Mouse (Mus musculus) adrenal gland, postnatal 10 days (tissue): ENCODE results near the gene Pappa. TPM values are rescaled to one million over a fixed set of nuclear protein-coding genes. Genes with fewer than 3 reads are reported as not detected.
A peak's percentile ranks its signal among the peaks of the same experiment; 100 is the strongest.

ENCODE experiments used
- DNase-seq: peaks from one replicate; pipeline ENCODE4 v3.0.0; 2021; ENCODE audit warnings: mixed read lengths
- total RNA-seq, 2 experiments: library from RNA; stranded (reverse); gene quantifications; 2 replicates each; pipeline ENCODE4 v1.2.3; 2021

Pappa gene
- total RNA-seq, 2 experiments from 2014 or later, result 1.2 TPM

DNA sequence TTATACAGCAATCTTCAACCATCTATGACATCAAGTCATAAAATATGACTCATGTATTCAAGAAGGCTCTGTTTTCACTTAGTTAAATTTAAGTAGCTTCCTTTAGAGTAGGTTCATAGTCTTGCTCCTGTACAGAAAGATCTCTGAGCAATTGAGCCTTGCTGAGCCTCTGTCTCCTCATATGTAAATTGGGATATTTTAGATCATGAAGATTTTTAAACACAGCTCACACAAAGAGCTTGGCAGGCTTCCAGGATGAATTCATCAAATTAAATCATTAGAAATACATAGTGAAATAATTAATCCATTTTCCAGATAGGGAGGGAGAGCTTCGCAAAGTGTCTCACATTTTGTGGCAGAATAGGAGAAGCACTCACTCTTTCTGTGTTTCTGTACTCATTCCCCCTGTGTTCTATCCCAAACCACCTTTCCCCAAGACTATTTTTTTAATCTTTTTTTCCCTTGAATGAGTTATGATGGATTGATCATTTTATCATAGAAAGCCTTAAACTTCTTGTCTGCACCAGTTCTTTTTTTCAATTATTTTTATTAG, 149.4 kb downstream of the Pappa start:
- no peak for DNase-seq

GRCm38 (mm10) chr4:65278451-65279271, 154.7 kb downstream of the Pappa start:
- DNase-seq, result no peak

DNA sequence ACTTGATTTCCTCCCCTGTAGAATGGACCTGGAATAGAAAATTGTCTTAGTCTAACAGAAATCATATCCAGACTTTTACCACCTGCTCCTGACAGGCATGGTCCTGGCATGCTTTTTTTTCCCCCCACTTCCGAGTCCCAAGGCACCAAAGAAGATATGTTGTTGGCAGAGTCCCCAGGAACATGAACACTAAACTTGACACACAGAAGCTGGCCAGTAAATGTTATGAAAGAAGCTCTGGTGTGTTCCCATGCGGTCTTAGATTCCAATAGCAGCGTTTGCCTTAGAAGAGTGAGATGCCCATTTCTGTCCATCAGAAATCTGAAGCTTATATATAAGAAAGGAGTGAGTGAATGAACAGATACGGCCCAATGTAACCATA, 155.3 kb downstream of the Pappa start:
- DNase-seq, result no peak

GRCm38 (mm10) chr4:65279979-65280677, 156.2 kb downstream of the Pappa start:
- DNase-seq, result no peak

DNA sequence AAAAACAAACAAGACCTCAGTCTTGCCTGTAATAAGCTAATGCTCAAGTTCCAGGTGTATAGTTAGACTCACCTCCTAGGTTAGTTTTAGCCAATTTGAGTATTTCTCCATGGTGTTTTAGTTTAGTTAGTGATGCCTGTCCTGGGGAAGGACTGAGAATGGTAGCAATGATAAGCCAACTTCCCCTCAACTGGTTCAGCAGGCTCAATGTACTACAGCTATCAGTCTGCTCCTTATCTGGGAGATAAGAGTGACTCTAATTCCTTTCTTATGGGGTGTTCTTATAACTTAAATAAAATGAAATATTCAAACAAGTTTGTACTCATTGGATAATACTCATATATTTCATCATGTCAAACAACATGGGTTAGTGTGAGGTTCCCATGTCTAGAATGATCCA, 156.9 kb downstream of the Pappa start:
- no peak for DNase-seq

GRCm38 (mm10) chr4:65283611-65284010, 159.6 kb downstream of the Pappa start:
- DNase-seq, result no peak

DNA sequence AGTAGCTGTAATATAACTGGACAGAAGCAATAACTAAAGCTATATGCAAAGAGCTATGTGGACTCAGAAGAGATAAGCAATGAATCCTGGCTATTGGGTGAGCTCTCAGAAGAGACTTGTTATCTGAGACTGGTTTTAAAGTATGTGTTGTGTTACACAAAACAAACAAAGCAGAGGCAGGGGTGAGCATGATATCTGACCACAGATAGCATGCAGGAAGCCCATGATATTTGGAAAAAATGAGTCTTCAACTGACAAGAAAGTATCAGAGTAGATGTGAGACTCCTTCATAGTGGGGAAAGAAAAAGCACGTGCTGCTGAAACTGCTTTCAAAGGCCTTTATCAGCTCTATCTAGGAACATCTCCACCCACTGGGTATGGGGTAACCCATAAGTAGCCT, 161.2 kb downstream of the Pappa start:
- no peak for DNase-seq

DNA sequence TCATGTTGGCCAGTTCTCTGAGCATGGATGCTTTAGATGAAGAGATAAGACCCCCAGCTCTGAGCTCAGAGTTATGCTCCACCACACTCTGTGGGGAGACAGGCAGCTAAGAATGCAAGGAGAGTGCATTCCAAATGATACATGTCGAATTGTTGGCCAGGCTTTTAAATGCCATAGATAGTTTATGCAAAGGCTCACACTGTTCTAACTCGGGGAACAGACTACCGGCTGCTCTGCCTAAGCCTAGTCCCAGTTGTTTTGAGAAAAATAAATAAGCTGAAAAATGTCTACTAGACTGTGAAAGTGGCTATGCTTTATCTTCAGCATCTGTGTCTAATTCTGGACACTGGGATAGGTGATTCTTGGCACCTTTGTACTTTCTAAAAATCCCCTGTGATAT, 165.3 kb downstream of the Pappa start:
- no peak for DNase-seq

GRCm38 (mm10) chr4:65295741-65296140, 171.8 kb downstream of the Pappa start:
- no peak for DNase-seq

- no peak for DNase-seq
Measured at GRCm38 (mm10) chr4:65296356-65296967, 172.5 kb downstream of the Pappa start.

DNA sequence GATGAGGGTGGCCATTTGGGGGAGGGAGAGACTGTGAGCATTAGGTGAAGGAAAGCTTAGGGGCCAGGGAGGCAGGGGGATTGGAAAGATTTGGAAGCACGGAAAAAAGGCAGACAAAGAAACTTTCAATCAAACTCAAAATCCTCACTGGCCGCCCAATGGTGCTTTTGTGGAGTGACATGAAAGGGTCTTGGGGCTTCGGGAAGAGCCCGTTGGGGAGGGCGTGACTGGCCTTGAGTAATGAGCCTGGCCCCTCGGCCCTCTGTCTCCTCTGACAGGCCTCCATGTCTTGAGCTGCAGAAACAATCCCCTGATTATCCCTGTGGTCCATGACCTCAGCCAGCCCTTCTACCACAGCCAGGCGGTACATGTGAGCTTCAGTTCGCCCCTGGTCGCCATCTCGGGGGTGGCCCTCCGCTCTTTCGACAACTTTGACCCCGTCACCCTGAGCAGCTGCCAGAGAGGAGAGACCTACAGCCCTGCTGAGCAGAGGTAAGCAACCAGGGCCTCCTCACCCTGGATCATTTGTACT, 173.1 kb downstream of the Pappa start:
- no peak for DNase-seq

- no peak for DNase-seq
Measured at GRCm38 (mm10) chr4:65298212-65299181, 174.5 kb downstream of the Pappa start.

DNA sequence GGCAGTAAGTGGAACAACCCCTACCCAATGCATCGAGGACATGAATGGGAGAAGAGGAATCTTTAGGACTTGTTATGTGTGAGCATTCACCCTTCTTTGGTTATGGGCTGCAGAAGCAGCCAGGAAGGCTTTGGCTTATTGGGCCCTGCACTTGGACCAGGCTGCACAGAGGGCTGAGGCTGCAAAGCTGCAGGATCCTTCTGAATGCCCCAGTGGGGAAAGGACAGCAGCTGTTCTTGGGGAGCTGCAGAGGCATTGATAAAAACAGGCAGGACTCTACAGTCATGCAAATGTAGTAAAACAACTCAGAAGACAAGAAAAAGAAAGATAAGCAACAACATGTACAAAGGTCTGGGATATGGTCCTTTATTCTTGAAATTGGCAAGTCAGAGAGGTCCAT, 175.4 kb downstream of the Pappa start:
- no peak for DNase-seq

GRCm38 (mm10) chr4:65300431-65300830, 176.5 kb downstream of the Pappa start:
- DNase-seq, result no peak

GRCm38 (mm10) chr4:65302666-65303065, 178.7 kb downstream of the Pappa start:
- DNase-seq, result no peak

DNA sequence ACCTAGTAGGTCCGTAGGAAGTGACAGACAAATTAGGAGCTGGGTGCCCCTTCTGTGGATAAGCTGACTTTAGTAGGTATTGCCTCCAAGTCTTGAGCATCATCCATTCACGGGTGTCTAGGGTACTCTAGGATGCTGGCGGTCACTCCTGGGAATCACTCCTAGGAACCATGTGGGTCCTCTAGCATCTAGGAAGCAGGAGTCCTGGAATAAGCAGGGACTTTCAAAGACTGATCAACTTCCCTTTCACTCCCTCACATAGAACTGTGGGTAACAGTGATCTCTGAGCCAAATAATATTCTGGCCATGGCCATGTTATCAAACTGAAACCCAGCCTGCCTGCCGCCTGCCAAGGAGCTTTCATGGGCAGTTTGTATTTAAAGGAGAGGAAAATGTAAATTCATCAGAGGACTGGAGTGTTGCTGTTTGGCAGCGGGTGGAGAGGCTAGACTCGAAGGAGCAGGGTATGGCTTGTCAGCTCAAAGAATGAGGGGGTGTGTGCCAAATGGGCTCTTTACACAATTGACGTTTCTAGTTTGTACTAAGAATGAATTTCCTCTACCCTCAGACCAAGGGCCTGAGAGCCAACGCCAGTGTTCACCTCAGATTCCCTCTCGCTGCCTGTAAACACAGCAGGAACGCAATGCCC, 194.0 kb downstream of the Pappa start:
- peak; percentile 4 for DNase-seq

DNA sequence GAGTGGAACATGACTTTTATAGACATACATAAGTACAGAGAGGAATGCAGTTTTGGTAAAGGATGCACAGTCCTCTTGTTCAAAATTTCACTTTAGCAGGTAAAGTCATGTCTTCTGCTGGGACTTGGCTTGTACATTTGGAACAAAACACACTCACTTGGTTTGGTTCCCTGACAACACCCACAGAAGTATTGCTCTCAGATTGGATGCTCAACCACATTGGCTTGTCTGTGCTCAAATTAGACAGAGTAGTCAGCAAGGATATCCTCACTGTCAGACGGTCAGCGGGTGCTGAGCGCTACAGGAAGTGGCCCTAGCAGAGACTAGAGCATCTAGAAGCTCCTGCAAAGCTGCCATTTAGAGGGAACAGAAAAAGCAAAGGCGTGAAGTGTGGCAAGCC, 197.4 kb downstream of the Pappa start:
- DNase-seq, result no peak

DNA sequence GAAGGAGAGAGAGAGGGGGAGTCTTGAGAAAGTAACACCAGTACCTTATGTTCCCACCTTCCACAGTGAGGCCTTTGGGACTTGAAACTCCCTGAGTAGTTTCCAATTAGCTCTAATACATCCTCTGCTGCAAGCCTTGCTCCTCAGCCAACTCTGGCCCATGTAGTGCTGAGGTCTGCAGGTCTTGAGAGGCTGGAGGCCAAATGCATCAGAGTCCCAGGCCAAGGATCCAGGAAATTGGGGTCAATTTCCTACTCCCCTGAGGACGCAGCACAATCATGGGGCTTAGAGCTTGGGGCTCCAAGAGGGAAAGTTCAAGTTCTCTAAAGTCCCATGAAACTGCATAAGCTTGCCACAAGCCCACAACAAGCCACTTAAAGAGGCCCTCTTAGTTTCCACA, 198.0 kb downstream of the Pappa start:
- no peak for DNase-seq

GRCm38 (mm10) chr4:65325816-65326215, 201.8 kb downstream of the Pappa start:
- no peak for DNase-seq

DNA sequence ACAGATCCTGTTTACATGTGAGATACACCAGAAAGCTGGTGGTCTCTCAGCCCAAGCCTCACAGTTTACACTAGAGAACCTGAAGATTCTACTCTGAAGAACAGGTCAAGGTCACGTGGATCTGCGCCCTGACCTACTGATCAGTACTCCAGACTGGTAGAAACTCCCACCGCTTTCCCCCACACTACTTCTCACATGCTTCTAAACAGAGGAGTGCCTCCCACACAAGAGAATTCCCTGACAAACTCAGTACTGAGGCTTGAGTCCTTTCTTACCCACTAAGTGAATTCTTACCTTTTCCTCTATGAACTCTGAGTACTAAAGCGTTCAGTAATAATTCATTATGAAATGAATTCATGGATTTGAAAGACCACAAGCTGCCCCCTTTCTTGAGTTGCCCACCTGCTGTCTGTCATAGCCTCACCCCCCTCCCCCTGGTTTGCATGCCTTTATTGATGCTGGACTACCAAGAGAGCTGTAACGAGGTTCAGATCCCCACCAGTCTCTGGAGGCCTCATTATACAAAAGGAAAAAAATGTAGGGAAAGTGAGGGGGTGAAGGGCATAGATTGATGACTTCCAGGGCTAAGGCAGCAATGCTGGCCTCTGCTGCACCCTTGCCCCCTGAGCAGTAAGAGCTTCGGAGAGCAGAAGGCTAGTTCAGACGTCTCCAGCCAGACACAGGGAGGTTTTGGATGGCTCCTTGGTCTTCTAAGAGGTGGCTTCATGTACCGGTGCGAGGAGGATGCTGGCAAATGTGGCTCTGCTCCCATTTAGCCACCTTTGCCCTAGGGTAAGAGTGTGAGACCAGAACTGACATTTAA, 204.7 kb downstream of the Pappa start:
- no peak for DNase-seq
